In the genomic region with DNA sequence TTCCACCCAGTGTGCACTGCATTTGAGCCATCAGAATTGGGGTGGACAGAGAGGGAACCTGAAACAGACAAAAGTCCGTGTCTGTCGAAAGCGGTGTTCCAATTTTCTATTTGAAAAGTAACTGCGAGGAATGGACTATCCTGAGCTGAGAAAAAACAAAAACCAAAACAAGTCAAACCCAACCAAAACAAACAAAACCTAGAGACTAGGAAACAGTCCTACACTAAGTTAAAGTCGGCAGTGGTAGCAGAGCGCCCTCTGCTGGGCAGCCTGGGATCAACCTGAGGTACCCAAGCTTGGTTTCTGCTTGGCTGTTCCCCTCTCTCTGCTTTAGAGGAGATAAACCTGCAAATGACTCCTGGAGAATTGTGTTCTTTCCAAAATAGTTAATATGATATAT, we compare ENCODE assay signal across 8 mouse cellular contexts. TPM values are rescaled to one million over a fixed set of nuclear protein-coding genes. Genes with fewer than 3 reads are reported as not detected.
DNase-seq lines count a peak whose midpoint lies in the region; ATAC-seq and TF ChIP-seq lines count a peak whose summit lies in the region.

No protein-coding gene starts in this region.

- WGBS in liver, postnatal 0 days (ENCODE audit: insufficient replicate concordance), result 26% methylated on average over 6 of the region's 6 CpGs
- 23% methylated on average over 6 of the region's 6 CpGs for WGBS in neural tube, embryonic 14.5 days
- WGBS in thymus, adult 2 months, result 20% methylated on average over 6 of the region's 6 CpGs

- H3K27me3 ChIP-seq in liver, postnatal 0 days (ENCODE audit: insufficient read depth, low read length), result no peaks in the 10 kb centered on the region
- H3K27me3 ChIP-seq in neural tube, embryonic 14.5 days (ENCODE audit: control insufficient read depth, insufficient read depth, low read length), result no peaks in the 10 kb centered on the region
- H3K27me3 ChIP-seq in thymus, adult 2 months (ENCODE audit: control insufficient read depth, insufficient read depth, low read length), result no peaks in the 10 kb centered on the region

- no peaks in the 10 kb centered on the region for H3K4me1 ChIP-seq in liver, postnatal 0 days (ENCODE audit: insufficient read depth)
- H3K4me1 ChIP-seq in neural tube, embryonic 14.5 days (ENCODE audit: control insufficient read depth, insufficient read depth, low read length), result no peaks in the 10 kb centered on the region
- no peaks in the 10 kb centered on the region for H3K4me1 ChIP-seq in thymus, adult 2 months (replicated peaks; ENCODE audit: control insufficient read depth, insufficient read depth, low read length)

- no peak for TF ChIP-seq EP300 in liver, postnatal 0 days (IDR thresholded peaks at IDR 0.05; ENCODE audit: low read depth)

- peak; percentile 65 for ATAC-seq in activated CD4-positive, CD25-positive, alpha-beta regulatory T cell, adult 4 months
- peak; percentile 79 for ATAC-seq in common myeloid progenitor, adult 5-6 weeks (replicated peaks; ENCODE audit: low read depth, poor library complexity, severe bottlenecking)
- ATAC-seq in liver, postnatal 0 days, result no peak
- ATAC-seq in neural tube, embryonic 14.5 days (ENCODE audit: low read depth), result peak; percentile 77; the same call in 1 of the 2 replicates

- no peak for TF ChIP-seq POLR2A in thymus, adult 2 months (IDR thresholded peaks at IDR 0.05; ENCODE audit: control insufficient read depth, extremely low read depth, insufficient read depth, low read length, poor library complexity)

- no peak overlapping the region for H3K27ac ChIP-seq in liver, postnatal 0 days (ENCODE audit: low read depth)
- H3K27ac ChIP-seq in neural tube, embryonic 14.5 days (ENCODE audit: low read depth, low read length), result no peak overlapping the region
- H3K27ac ChIP-seq in thymus, adult 2 months (ENCODE audit: control insufficient read depth, insufficient read depth, low read length), result no peak overlapping the region

- DNase-seq in B cell, adult 2 months, result peak; percentile 84 to 85
- peak; percentile 80 for DNase-seq in gastrocnemius, postnatal 36 days
- DNase-seq in kidney, postnatal 14 days, result peak; percentile 85
- DNase-seq in liver, postnatal 0 days, result peak; percentile 78
- DNase-seq in thymus, adult 2 months, result peak; percentile 63

- no peaks in the 10 kb centered on the region for H3K36me3 ChIP-seq in liver, postnatal 0 days (replicated peaks; ENCODE audit: insufficient read depth, low read length)
- H3K36me3 ChIP-seq in neural tube, embryonic 14.5 days (ENCODE audit: control insufficient read depth, insufficient read depth, low read length), result no peaks in the 10 kb centered on the region
- H3K36me3 ChIP-seq in thymus, adult 2 months (ENCODE audit: control insufficient read depth, insufficient read depth, low read length), result no peaks in the 10 kb centered on the region

- H3K4me3 ChIP-seq in liver, postnatal 0 days (ENCODE audit: low read depth, low read length), result no peak overlapping the region
- no peak overlapping the region for H3K4me3 ChIP-seq in neural tube, embryonic 14.5 days (ENCODE audit: low read depth, low read length)
- H3K4me3 ChIP-seq in thymus, adult 2 months (ENCODE audit: control insufficient read depth, insufficient read depth, low read length), result no peak overlapping the region

- no peak overlapping the region for H3K4me2 ChIP-seq in liver, postnatal 0 days (ENCODE audit: low read depth, low read length)
- no peak overlapping the region for H3K4me2 ChIP-seq in neural tube, embryonic 14.5 days (ENCODE audit: low read depth, low read length)

- peak; percentile 91 for TF ChIP-seq CTCF in liver, postnatal 0 days (IDR thresholded peaks at IDR 0.05; ENCODE audit: low read depth)
- peak; percentile 51; the same call in 1 of the 2 replicates for TF ChIP-seq CTCF in thymus, adult 2 months (IDR thresholded peaks at IDR 0.05; ENCODE audit: borderline replicate concordance, control insufficient read depth, extremely low read depth, insufficient read depth, low read length, poor library complexity)

- no peaks in the 10 kb centered on the region for H3K9me3 ChIP-seq in liver, postnatal 0 days (ENCODE audit: low read length)
- H3K9me3 ChIP-seq in neural tube, embryonic 14.5 days (ENCODE audit: control insufficient read depth, low read length), result no peaks in the 10 kb centered on the region

- H3K9ac ChIP-seq in liver, postnatal 0 days (replicated peaks), result no peak overlapping the region
- H3K9ac ChIP-seq in neural tube, embryonic 14.5 days (replicated peaks; ENCODE audit: low read depth, low read length), result no peak overlapping the region

- intact Hi-C loops in gastrocnemius, postnatal 36 days (cut with DNase I), result loop anchor here (5.0 kb wide), 1 partner anchor 345 kb away; no protein-coding TSS in a partner anchor

RNA-seq across cellular contexts. Expression of a gene that starts 10.0 kb away (rescaled TPM):
- 100 to 1,000 TPM in 1 of 2 experiments, 10 to 100 TPM in 1; 99.5 to 132 TPM for polyA plus RNA-seq in activated CD4-positive, CD25-positive, alpha-beta regulatory T cell, adult 4 months (2017; shearing (Covaris generic))
- total RNA-seq in common myeloid progenitor, adult 5-6 weeks (2017), result 61.3 and 77.8 TPM in 2 replicates
- 10 to 100 TPM; 78.9 to 89.1 TPM for total RNA-seq in gastrocnemius, postnatal 36 days (2021)
- polyA plus RNA-seq in liver, postnatal 0 days (2015; fragmentation: Nextera tagmentation; extraction: Ambion mirVana), result 30.1 and 33.0 TPM in 2 replicates
- 181 and 192 TPM in 2 replicates for polyA plus RNA-seq in neural tube, embryonic 14.5 days (2014; fragmentation: Nextera tagmentation; extraction: Ambion mirVana)
- 65.1 and 80.9 TPM in 2 replicates for polyA plus RNA-seq in thymus, adult 2 months (2012; rRNA removed)
